Mouse (Mus musculus) limb, embryonic 14.5 days (tissue): ENCODE data around the gene Gli1. TPM values are rescaled to one million over a fixed set of nuclear protein-coding genes. Genes with fewer than 3 reads are reported as not detected.
A peak's percentile ranks its signal among the peaks of the same experiment; 100 is the strongest.

Experiments
- ATAC-seq: fragments of 200-750 bp; cut with Nextera tagmentation; 2 replicates; pipeline ENCODE4 v1.8.0; 2017; ENCODE audit warnings: low read depth, moderate number of reproducible peaks, moderate TSS enrichment; ENCODE audit not compliant: low FRiP score
- DNase-seq: peaks from one replicate; pipeline ENCODE4 v3.0.0-alpha.2; 2015; ENCODE audit warnings: low spot score
- H3K27ac ChIP-seq: fragments of 300-500 bp; sonication (generic); replicated peaks from 2 replicates; pipeline ENCODE4 v1.5.1; 2014; ENCODE audit warnings: low read depth, mild to moderate bottlenecking, low read length, moderate library complexity, mixed read lengths
- H3K27me3 ChIP-seq: fragments of 300-500 bp; sonication (generic); 2 replicates; pipeline ENCODE4 v1.6.1; 2014; ENCODE audit warnings: low read length, mixed read lengths; ENCODE audit not compliant: control insufficient read depth, insufficient read depth
- H3K36me3 ChIP-seq: fragments of 300-500 bp; sonication (generic); 2 replicates; pipeline ENCODE4 v1.6.1; 2014; ENCODE audit warnings: mild to moderate bottlenecking, low read length, moderate library complexity, mixed read lengths; ENCODE audit not compliant: control insufficient read depth, insufficient read depth
- H3K4me1 ChIP-seq: fragments of 300-500 bp; sonication (generic); 2 replicates; pipeline ENCODE4 v1.6.1; 2014; ENCODE audit warnings: antibody characterized with exemption, low read length, mixed read lengths; ENCODE audit not compliant: control insufficient read depth, insufficient read depth
- H3K4me2 ChIP-seq: fragments of 300-500 bp; sonication (generic); replicated peaks from 2 replicates; pipeline ENCODE4 v1.6.1; 2014; ENCODE audit warnings: low read depth, mild to moderate bottlenecking, low read length, moderate library complexity; ENCODE audit not compliant: severe bottlenecking
- H3K4me3 ChIP-seq: fragments of 300-500 bp; sonication (generic); replicated peaks from 2 replicates; pipeline ENCODE4 v1.5.1; 2014; ENCODE audit warnings: low read length
- H3K9ac ChIP-seq: fragments of 300-500 bp; sonication (generic); 2 replicates; pipeline ENCODE4 v1.6.1; 2014; ENCODE audit warnings: mild to moderate bottlenecking, low read depth, low read length, moderate library complexity; ENCODE audit not compliant: severe bottlenecking
- H3K9me3 ChIP-seq: fragments of 300-500 bp; sonication (generic); 2 replicates; pipeline ENCODE4 v1.6.1; 2016; ENCODE audit warnings: low read length; ENCODE audit not compliant: control insufficient read depth
- POLR2A ChIP-seq: fragments of 200-500 bp; IDR thresholded peaks from 2 replicates; pipeline ENCODE4 v1.8.0; 2012; ENCODE audit warnings: inconsistent platforms, mild to moderate bottlenecking, moderate library complexity, borderline replicate concordance; ENCODE audit not compliant: insufficient read depth, insufficient read length; ENCODE audit errors: extremely low read depth
- WGBS: fragments of 180-500 bp; shearing (Covaris S2); extraction: QIAGEN DNeasy Blood & Tissue Kit; methylation state at CpG from one replicate; pipeline ENCODE4 v1.1.7; 2014; 5-methylcytosine and 5-hydroxymethylcytosine counted together
- polyA plus RNA-seq, 2 experiments: library from polyadenylated mRNA; depleted of rRNA in 1 of 2; stranded (reverse) in 1 of 2; unstranded in 1 of 2; fragments of >200 nt; fragmentation: Nextera tagmentation in 1 of 2; extraction: Ambion mirVana in 1 of 2; gene quantifications; 2 replicates each; pipeline versions ENCODE4 v1.2.1 to v1.2.3; 2012 to 2014

The Gli1 gene
- polyA plus RNA-seq, 2 experiments: 16.4 to 118 TPM

DNA sequence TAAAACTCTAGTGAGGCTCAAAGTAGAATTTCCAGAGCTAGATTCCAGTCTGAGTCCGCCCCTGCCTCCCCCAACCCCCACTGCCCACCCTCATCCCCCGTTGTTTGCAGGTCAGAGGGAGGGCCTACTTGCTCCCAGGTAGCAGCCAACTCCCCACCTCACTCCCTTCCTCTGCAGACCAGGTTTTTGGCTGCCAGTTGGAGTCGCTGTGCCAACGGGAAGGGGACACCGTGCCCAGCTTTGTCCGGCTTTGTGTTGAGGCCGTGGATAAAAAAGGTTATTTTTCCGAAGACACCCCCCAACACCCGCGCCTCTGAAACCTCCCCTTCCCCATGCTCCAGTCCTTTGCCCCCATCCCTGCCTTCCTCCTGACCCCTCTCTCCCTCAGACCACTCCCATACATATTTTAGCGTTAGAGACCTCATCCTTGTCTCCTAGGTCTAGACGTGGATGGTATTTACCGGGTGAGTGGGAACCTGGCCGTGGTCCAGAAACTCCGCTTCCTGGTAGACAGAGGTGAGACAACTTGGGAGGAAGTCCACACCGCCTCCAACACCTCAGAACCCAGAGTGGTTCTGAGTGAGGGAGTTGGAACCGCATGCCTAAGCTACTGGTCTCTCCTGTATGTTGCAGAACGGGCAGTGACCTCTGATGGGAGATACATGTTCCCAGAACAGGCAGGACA lies 14.2 kb downstream of the Gli1 start:
- DNase-seq: no peak
- Histone ChIP-seq H3K4me2 (0 out of 2 replicates have a peak overlapping the region, but pooled peaks have one; percentile 96), H3K36me3 (peaks cover 29% of the 10 kb centered on the region), H3K27me3 (peaks cover 23% of the 10 kb centered on the region), H3K9ac (no peak overlapping the region), H3K4me3 (peak overlapping the region; percentile 52; the same call in 1 of the 2 replicates), H3K27ac (no peak overlapping the region), H3K4me1 (peaks cover 8% of the 10 kb centered on the region; the same call in 1 of the 2 replicates), H3K9me3 (no peaks in the 10 kb centered on the region)
- WGBS: 60% methylated on average over 18 of the region's 18 CpGs
- no peak for TF ChIP-seq POLR2A
- ATAC-seq: no peak

DNA sequence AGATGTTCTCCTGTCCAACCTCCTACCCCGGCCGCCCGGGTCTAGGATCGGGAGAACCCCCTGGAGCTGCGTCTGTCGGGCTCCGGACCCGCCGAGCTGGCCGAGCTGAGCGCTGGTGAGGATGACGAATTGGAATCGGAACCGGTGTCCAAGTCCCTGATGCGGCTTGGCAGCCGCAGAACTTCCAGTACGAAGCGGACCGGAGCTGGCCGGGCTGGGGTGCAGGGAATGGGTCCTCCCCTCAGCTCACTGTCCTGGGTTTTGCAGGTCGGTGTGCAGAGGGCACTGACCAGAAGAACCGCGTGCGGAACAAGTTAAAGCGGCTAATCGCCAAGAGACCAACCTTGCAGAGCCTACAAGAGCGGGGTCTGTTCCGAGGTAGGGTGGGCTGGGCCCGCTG lies 14.9 kb downstream of the Gli1 start:
- WGBS: 6% methylated on average over 29 of the region's 29 CpGs
- Histone ChIP-seq H3K9me3 (no peaks in the 10 kb centered on the region), H3K36me3 (peaks cover 22% of the 10 kb centered on the region), H3K4me1 (peaks cover 8% of the 10 kb centered on the region; the same call in 1 of the 2 replicates), H3K9ac (peak overlapping the region; percentile 67), H3K27me3 (peaks cover 23% of the 10 kb centered on the region), H3K4me3 (peak overlapping the region; percentile 52), H3K27ac (no peak overlapping the region), H3K4me2 (peak overlapping the region; percentile 96)
- DNase-seq (no peak), ATAC-seq (no peak)
- no peak for TF ChIP-seq POLR2A

DNA sequence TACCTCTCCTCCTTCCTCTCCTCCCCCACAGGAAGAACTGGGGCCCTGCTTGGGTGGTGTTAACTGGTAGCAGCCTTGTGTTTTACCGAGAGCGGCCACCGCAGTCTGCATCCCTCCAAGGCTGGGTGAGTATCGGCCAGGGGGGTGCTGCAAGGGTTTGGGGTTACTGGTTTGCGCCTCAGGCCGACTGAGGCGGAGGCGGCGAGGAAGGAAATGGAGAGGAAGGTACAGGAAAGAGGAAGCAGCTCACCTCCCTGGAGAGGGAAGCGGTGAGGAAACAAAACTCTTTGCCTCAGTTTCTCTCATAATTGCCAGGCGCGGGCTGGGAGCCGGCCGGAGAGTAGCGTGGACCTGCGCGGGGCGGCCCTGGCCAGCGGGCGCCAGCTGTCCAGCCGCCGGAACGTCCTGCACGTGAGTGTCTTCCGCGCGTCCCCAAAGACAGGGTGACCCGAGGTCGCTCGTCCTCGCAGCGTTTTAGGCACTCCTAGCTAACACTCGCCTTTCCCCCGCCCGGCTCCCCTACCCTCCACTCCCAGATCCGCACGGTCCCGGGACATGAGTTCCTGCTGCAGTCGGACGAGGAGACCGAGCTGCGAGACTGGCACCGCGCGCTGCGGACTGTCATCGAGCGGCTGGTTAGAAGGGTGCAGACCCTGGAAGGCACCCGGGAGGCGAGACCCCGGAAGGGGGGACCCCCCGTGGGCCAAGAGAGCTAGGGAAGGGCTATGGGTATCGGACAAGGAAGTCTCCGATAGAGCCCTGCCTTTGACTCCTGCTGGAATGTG lies 15.6 kb downstream of the Gli1 start:
- ATAC-seq (0 out of 2 replicates have a peak, but pooled peaks have one; percentile 14), DNase-seq (no peak)
- H3K27me3 ChIP-seq: peaks cover 23% of the 10 kb centered on the region
- peaks cover 16% of the 10 kb centered on the region for H3K36me3 ChIP-seq
- H3K4me1 ChIP-seq: peaks cover 8% of the 10 kb centered on the region; the same call in 1 of the 2 replicates
- TF ChIP-seq POLR2A: no peak
- H3K27ac ChIP-seq: no peak overlapping the region
- H3K4me2 ChIP-seq: peak overlapping the region; percentile 96
- under 1% methylated on average over 48 of the region's 54 CpGs for WGBS
- no peaks in the 10 kb centered on the region for H3K9me3 ChIP-seq
- peak overlapping the region; percentile 52 for H3K4me3 ChIP-seq
- peak overlapping the region; percentile 67 for H3K9ac ChIP-seq

DNA sequence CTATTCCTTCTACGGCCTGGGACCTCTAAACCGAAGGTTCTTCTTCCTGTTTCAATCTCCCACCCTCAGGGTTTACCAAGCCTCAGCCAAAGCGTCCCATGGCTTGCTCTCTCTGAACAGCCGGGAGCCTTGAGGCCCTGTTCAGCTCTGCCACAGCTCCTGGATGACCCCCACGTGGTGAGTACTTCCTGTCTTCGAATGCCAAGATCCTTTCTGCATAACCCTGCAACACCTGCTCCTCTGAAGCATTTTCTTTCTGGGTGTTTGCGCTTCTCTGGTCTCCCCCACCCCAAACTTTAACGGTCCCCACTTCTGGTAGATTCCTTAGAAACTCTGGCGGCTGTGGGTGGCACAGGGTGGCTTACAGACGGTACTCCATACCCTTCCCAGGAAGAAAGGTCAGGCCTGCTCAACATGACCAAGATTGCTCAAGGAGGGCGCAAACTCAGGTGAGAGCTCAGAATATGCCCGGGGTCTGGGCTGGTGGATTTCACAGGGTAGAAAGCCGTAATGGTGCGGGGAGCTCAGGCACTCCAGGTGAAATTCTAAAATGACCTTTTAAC lies 16.2 kb downstream of the Gli1 start:
- WGBS: 17% methylated on average over 14 of the region's 14 CpGs
- Histone ChIP-seq H3K27ac (no peak overlapping the region), H3K9me3 (no peaks in the 10 kb centered on the region), H3K9ac (peak overlapping the region; percentile 67; the same call in 1 of the 2 replicates), H3K4me3 (peak overlapping the region; percentile 52), H3K4me1 (peaks cover 8% of the 10 kb centered on the region; the same call in 1 of the 2 replicates), H3K4me2 (peak overlapping the region; percentile 96), H3K36me3 (peaks cover 10% of the 10 kb centered on the region), H3K27me3 (peaks cover 23% of the 10 kb centered on the region)
- no peak for ATAC-seq
- TF ChIP-seq POLR2A: no peak
- no peak for DNase-seq

DNA sequence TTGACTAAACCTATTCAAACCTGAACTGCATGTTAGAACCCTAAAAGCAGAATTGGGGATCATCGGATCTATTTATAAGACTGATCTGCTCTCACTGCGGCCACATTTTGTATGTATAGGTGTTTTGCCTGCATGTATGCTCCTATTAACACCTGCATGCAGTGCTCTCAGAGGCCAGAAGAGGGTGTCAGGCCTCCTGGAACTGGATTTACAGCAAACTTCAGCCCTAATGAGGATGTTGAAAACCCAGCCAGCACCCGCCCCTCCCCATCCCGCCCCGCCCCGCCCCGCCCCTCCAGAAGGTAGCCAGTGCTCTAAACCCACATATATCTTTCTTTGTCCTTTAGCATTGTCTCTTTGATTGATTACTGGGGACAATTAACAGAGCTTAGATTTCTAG lies 17.3 kb downstream of the Gli1 start:
- ATAC-seq (no peak), DNase-seq (peak; percentile 56)
- Histone ChIP-seq H3K4me3 (no peak overlapping the region), H3K9me3 (no peaks in the 10 kb centered on the region), H3K4me1 (peaks cover 8% of the 10 kb centered on the region; the same call in 1 of the 2 replicates), H3K27ac (no peak overlapping the region), H3K27me3 (peaks cover 23% of the 10 kb centered on the region), H3K9ac (no peak overlapping the region), H3K36me3 (no peaks in the 10 kb centered on the region; the same call in 1 of the 2 replicates), H3K4me2 (no peak overlapping the region)
- WGBS: 5% methylated on average over 7 of the region's 7 CpGs
- no peak for TF ChIP-seq POLR2A
